Comparison of ENCODE assay signal across 9 mouse cellular contexts in genomic region chr10:20657316-20658081, GRCm38 (mm10).
DNase-seq lines count a peak whose midpoint lies in the region; ATAC-seq lines count a peak whose summit lies in the region.
"Had no signal": no experiment of that assay in that cellular context is flagged by ENCODE, and none has a peak within 500 bp of the region (broad histone marks: within the 10 kb centered on the region; RNA-seq: fewer than 3 reads in every experiment).

No protein-coding gene starts in this region.

- H3K36me3 ChIP-seq in midbrain, embryonic 14.5 days (ENCODE audit: control insufficient read depth, insufficient read depth, low read length) = no peaks in the 10 kb centered on the region
- no peaks in the 10 kb centered on the region for H3K36me3 ChIP-seq in midbrain, embryonic 15.5 days (replicated peaks)
- no peaks in the 10 kb centered on the region for H3K36me3 ChIP-seq in embryonic facial prominence, embryonic 15.5 days
- H3K36me3 ChIP-seq in heart, embryonic 16.5 days (ENCODE audit: control insufficient read depth, insufficient read depth) = no peaks in the 10 kb centered on the region
- H3K36me3 ChIP-seq in stomach, embryonic 15.5 days = no peaks in the 10 kb centered on the region

- no peak overlapping the region for H3K4me2 ChIP-seq in midbrain, embryonic 14.5 days (ENCODE audit: low read length)
- no peak overlapping the region for H3K4me2 ChIP-seq in midbrain, embryonic 15.5 days
- H3K4me2 ChIP-seq in embryonic facial prominence, embryonic 15.5 days (replicated peaks) = no peak overlapping the region
- peak overlapping the region; percentile 63 for H3K4me2 ChIP-seq in heart, embryonic 16.5 days (ENCODE audit: low read depth, low read length)
- H3K4me2 ChIP-seq in stomach, embryonic 15.5 days = peak overlapping the region; percentile 16; the same call in 1 of the 2 replicates

- no peaks in the 10 kb centered on the region for H3K27me3 ChIP-seq in midbrain, embryonic 14.5 days (ENCODE audit: control insufficient read depth, insufficient read depth, low read length)
- no peaks in the 10 kb centered on the region for H3K27me3 ChIP-seq in midbrain, embryonic 15.5 days (replicated peaks)
- H3K27me3 ChIP-seq in embryonic facial prominence, embryonic 15.5 days = no peaks in the 10 kb centered on the region
- H3K27me3 ChIP-seq in heart, embryonic 16.5 days (ENCODE audit: control insufficient read depth, insufficient read depth, low read length) = no peaks in the 10 kb centered on the region
- no peaks in the 10 kb centered on the region for H3K27me3 ChIP-seq in stomach, embryonic 15.5 days (replicated peaks)

- no peak for ATAC-seq in midbrain, embryonic 14.5 days (ENCODE audit: low FRiP score, low TSS enrichment)
- no peak for ATAC-seq in midbrain, embryonic 15.5 days (replicated peaks)
- ATAC-seq in embryonic facial prominence, embryonic 15.5 days (ENCODE audit: insufficient number of reproducible peaks, low FRiP score, low TSS enrichment, low read depth) = no peak
- ATAC-seq in heart, embryonic 16.5 days (replicated peaks; ENCODE audit: extremely low read depth, insufficient read depth, low FRiP score) = peak; percentile 67
- no peak for ATAC-seq in stomach, embryonic 15.5 days (ENCODE audit: insufficient read depth, low FRiP score, low read depth)

- DNase-seq in midbrain, embryonic 14.5 days = peak; percentile 50
- no peak for DNase-seq in left cerebral cortex, adult 8-10 months (ENCODE audit: low spot score in 2 of 2)
- DNase-seq in layer of hippocampus, postnatal 25 days (ENCODE audit: extremely low spot score in 1 of 2, low spot score in 1 of 2) = no peak
- no peak for DNase-seq in left cerebral cortex, adult 11 months (ENCODE audit: low spot score)

- H3K9ac ChIP-seq in midbrain, embryonic 14.5 days (replicated peaks; ENCODE audit: low read length) = no peak overlapping the region
- H3K9ac ChIP-seq in midbrain, embryonic 15.5 days = no peak overlapping the region
- no peak overlapping the region for H3K9ac ChIP-seq in embryonic facial prominence, embryonic 15.5 days
- peak overlapping the region; percentile 67 for H3K9ac ChIP-seq in heart, embryonic 16.5 days (ENCODE audit: low read length)
- no peak overlapping the region for H3K9ac ChIP-seq in stomach, embryonic 15.5 days

- H3K4me1 ChIP-seq in midbrain, embryonic 14.5 days (ENCODE audit: control insufficient read depth, insufficient read depth, low read length) = no peaks in the 10 kb centered on the region
- no peaks in the 10 kb centered on the region for H3K4me1 ChIP-seq in midbrain, embryonic 15.5 days
- H3K4me1 ChIP-seq in embryonic facial prominence, embryonic 15.5 days = peaks cover 22% of the 10 kb centered on the region
- peaks cover 18% of the 10 kb centered on the region for H3K4me1 ChIP-seq in heart, embryonic 16.5 days (ENCODE audit: control insufficient read depth, insufficient read depth, low read length)
- peaks cover 9% of the 10 kb centered on the region; the same call in 1 of the 2 replicates for H3K4me1 ChIP-seq in stomach, embryonic 15.5 days

- H3K27ac ChIP-seq in midbrain, embryonic 14.5 days (replicated peaks; ENCODE audit: low read depth, low read length) = no peak overlapping the region
- H3K27ac ChIP-seq in midbrain, embryonic 15.5 days = no peak overlapping the region
- H3K27ac ChIP-seq in embryonic facial prominence, embryonic 15.5 days (replicated peaks) = peak overlapping the region; percentile 63
- peak overlapping the region; percentile 79 for H3K27ac ChIP-seq in heart, embryonic 16.5 days (ENCODE audit: low read length)
- H3K27ac ChIP-seq in stomach, embryonic 15.5 days = no peak overlapping the region

- no peak overlapping the region for H3K4me3 ChIP-seq in midbrain, embryonic 14.5 days (replicated peaks; ENCODE audit: low read depth, low read length)
- H3K4me3 ChIP-seq in midbrain, embryonic 15.5 days = no peak overlapping the region
- no peak overlapping the region for H3K4me3 ChIP-seq in embryonic facial prominence, embryonic 15.5 days (replicated peaks)
- peak overlapping the region; percentile 34 for H3K4me3 ChIP-seq in heart, embryonic 16.5 days (ENCODE audit: low read length)
- no peak overlapping the region for H3K4me3 ChIP-seq in stomach, embryonic 15.5 days (replicated peaks)
- H3K4me3 ChIP-seq: megakaryocyte, embryonic 14.5 days had no signal

- no peaks in the 10 kb centered on the region for H3K9me3 ChIP-seq in midbrain, embryonic 14.5 days (ENCODE audit: control insufficient read depth, low read length)
- H3K9me3 ChIP-seq in midbrain, embryonic 15.5 days = no peaks in the 10 kb centered on the region
- H3K9me3 ChIP-seq in embryonic facial prominence, embryonic 15.5 days (replicated peaks) = no peaks in the 10 kb centered on the region
- H3K9me3 ChIP-seq in heart, embryonic 16.5 days (replicated peaks; ENCODE audit: control insufficient read depth, low read length) = no peaks in the 10 kb centered on the region
- no peaks in the 10 kb centered on the region for H3K9me3 ChIP-seq in stomach, embryonic 15.5 days
- H3K9me3 ChIP-seq: megakaryocyte, embryonic 14.5 days had no signal

- 79% methylated on average over 12 of the region's 12 CpGs for WGBS in midbrain, embryonic 14.5 days
- 74% methylated on average over 12 of the region's 12 CpGs for WGBS in midbrain, embryonic 15.5 days
- 34% methylated on average over 12 of the region's 12 CpGs for WGBS in embryonic facial prominence, embryonic 15.5 days
- WGBS in heart, embryonic 16.5 days = 28% methylated on average over 12 of the region's 12 CpGs
- 46% methylated on average over 12 of the region's 12 CpGs for WGBS in stomach, embryonic 15.5 days

Comparison
In these comparisons a context has a peak if more than half of its experiments do, and no peak if none do; other contexts are left out.
1. H3K27ac ChIP-seq: peak in embryonic facial prominence, embryonic 15.5 days (single experiment) and heart, embryonic 16.5 days (single experiment); none in midbrain, embryonic 14.5 days (single experiment), midbrain, embryonic 15.5 days (single experiment) and stomach, embryonic 15.5 days (single experiment).
2. H3K4me2 ChIP-seq: peak in heart, embryonic 16.5 days (single experiment) and stomach, embryonic 15.5 days (single experiment); none in midbrain, embryonic 14.5 days (single experiment), midbrain, embryonic 15.5 days (single experiment) and embryonic facial prominence, embryonic 15.5 days (single experiment).